Mouse (Mus musculus): ENCODE measurements around the gene Zbed5.
"Not testable (repeated sequence)": the region's sequence is repeated elsewhere in the genome, so short reads cannot be mapped to it uniquely, and the experiment has no call there.

The Zbed5 gene

GRCm38 (mm10) chr5:129908242-129908965 lies 12.9 kb downstream of the Zbed5 start, which contains the start of gene Nupr1l:
TSS of gene Nupr1l (plus strand) at chr5:129908540.
- peak; percentile 97 for ATAC-seq (ENCODE audit: low TSS enrichment)

DNA sequence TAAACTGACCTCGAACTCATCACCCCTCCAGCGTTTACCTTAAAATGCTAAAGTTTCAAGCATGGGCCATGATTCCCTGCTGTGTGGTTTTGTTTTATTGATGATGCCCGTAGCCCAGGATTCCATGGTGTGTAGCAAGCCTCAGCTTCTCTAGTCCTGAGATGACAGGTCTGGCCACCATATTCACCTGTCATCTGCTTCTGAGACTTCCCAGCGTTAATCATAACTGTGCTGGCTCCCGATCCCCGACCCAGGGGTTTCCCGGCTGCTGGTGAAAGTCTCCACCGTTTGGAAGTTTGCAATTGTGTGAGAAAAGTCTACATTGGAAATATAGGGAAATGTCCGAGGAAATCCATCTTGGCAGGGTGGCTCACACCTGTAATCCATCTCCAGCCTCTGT lies 13.6 kb downstream of the Zbed5 start:
- ATAC-seq (ENCODE audit: low TSS enrichment) = no peak

GRCm38 (mm10) chr5:129909591-129909990 lies 14.1 kb downstream of the Zbed5 start:
- no peak for ATAC-seq (ENCODE audit: low TSS enrichment)

DNA sequence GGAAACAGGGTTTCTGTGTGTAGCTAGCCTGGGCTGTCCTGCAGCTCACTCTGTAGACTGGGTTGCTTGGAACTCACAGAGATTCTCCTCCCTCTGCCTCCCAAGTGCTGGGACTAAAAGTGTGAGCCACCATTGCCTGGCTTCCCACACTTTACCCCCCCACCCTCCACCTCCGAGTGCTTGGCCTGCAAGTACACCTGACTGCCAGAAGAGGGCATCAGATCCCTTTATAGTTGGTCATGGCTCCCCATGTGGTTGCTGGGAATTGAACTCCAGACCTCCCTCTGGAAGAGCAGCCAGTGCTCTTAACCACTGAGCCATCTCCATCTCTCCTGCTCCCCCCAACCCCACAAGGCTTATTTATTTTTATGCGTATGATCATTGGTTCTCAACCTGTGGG lies 18.5 kb downstream of the Zbed5 start:
- no peak; the same call in 1 of the 2 replicates for ATAC-seq (ENCODE audit: low TSS enrichment)

GRCm38 (mm10) chr5:129915491-129915890 lies 20.0 kb downstream of the Zbed5 start:
- ATAC-seq (ENCODE audit: low TSS enrichment) = not testable (repeated sequence)

DNA sequence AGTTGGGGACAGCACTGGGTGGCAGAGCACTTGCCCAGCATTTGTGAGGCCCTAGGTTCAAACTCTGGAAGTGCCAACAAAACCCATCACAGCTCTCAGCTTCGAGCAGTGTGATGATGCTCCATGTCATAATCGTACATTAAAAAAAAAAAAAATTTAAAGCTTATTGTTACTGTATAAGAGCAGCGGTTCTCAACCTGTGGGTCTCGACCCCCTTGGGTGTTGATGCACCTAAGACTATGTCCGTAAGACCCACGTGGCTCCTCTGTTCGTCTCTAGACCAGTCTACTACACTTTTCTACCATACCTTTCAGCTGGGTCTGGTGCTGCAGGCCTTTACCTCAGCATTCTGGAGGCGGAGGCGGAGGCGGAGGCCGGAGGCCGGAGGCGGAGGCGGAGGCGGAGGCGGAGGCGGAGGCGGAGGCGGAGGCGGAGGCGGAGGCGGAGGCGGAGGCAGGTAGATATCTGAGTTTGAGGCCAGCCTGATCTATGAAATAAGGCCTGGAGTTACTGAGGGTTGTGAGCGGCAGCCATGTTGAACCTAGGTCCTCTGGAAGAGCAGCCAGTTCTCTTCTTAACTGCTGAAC lies 22.6 kb downstream of the Zbed5 start:
- no peak for ATAC-seq (ENCODE audit: low TSS enrichment)

DNA sequence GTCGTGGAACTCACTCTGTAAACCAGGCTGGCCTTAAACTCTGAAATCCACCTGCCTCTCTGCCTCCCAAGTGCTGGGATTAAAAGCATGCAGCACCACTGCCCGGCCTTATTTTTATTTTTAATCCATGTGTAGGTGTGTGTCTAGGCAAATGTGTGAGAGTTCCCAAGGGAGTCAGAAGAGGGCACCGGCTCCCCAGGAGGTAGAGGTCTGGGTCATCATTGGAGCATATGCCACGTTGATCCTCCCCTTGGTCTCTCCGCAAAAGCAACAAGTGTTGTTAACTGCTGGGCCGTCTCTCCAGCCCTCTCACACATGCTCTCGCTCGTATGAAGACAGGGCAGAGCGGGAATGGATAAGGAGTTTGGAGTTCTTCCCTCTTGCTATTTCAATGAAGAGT lies 23.2 kb downstream of the Zbed5 start:
- ATAC-seq (ENCODE audit: low TSS enrichment) = no peak

- ATAC-seq (ENCODE audit: low TSS enrichment) = no peak
These were observed 23.8 kb downstream of the Zbed5 start for GRCm38 (mm10) chr5:129919320-129919719.

GRCm38 (mm10) chr5:129921972-129922371 lies 26.4 kb downstream of the Zbed5 start:
- no peak for ATAC-seq (ENCODE audit: low TSS enrichment)

GRCm38 (mm10) chr5:129924820-129925452 lies 29.4 kb downstream of the Zbed5 start:
- ATAC-seq (ENCODE audit: low TSS enrichment) = no peak

DNA sequence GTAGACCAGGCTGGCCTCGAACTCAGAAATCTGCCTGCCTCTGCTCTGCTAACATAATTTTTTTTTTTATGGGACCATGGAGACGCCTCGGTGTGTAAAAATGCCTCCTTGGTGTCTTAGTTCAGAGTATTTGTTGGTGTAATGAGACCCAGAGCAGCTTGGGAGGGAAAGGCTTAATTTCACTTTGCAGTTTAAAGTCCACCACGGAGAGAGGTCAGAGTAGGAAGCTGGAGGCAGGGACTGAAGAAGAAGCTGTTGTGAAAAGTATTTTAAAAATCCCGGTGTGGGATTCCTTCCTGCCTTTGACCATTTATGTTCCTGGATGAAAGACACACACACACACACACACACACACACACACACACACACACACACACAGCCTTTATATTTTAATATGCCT lies 30.4 kb downstream of the Zbed5 start:
- ATAC-seq (ENCODE audit: low TSS enrichment) = no peak

DNA sequence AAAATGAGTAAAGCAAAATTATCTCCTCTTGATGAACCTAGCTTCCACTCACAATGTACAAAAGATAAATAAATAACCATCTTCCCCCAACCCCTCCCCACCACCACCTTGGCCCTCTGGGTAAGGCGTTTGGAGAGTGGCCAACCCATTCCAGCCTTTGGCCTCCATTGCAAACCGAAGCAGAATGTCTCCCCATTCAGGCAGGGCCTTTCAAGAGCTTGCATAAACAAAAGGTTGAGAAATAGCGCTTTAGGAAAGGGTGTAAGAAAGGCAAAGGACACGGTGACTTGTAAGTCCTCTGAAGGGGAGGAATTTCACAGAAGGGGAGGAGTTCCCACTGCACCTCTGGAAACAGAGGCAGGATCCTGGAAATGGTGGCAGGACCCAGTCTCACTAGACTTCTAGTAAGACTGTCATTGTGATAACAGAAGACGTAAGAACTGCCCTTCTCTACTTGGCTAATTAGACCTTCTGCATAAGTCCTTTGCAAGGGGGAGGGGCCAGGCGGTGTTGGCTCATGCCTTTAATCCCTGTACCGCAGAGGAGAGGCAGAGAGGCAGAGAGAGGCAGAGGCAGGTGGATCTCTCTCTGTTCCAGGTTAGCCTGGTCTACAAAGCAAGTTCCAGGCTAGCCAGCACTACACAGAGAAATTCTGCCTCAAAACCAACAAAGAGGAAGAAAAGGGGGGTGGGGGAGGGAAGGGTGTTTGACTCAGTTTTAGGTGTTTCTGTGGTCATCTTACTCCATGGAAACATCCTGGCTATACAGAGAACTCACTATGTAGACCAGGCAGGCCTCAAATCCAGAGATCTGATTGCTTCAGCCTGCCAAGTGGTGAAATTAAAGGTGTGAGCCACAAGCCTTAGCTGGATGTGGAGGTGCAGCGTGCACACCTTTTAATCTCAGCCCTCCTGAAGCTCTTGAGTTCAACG lies 34.7 kb downstream of the Zbed5 start:
- no peak for ATAC-seq (ENCODE audit: low TSS enrichment)

DNA sequence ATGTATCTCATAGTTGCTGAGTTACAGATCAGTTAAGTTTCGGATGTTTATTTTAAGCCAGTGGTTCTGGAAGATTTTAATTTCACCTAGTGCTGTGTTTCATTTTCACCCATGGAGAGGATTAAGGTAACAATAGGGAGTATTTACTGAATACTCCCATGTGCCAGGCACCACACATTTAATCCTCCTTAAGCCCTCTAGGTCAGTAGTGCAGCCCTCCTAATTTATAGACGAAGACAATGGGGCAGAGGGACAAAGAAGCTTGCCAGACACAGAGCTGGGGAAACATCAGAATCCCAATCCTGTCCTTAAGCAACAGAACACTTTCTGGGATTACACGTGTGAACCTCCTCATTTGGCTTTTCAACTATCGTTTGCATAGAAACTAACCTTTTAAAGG lies 41.4 kb downstream of the Zbed5 start:
- ATAC-seq (ENCODE audit: low TSS enrichment) = no peak

- ATAC-seq (ENCODE audit: low TSS enrichment) = no peak
These were observed 44.8 kb downstream of the Zbed5 start for GRCm38 (mm10) chr5:129940281-129940680.

DNA sequence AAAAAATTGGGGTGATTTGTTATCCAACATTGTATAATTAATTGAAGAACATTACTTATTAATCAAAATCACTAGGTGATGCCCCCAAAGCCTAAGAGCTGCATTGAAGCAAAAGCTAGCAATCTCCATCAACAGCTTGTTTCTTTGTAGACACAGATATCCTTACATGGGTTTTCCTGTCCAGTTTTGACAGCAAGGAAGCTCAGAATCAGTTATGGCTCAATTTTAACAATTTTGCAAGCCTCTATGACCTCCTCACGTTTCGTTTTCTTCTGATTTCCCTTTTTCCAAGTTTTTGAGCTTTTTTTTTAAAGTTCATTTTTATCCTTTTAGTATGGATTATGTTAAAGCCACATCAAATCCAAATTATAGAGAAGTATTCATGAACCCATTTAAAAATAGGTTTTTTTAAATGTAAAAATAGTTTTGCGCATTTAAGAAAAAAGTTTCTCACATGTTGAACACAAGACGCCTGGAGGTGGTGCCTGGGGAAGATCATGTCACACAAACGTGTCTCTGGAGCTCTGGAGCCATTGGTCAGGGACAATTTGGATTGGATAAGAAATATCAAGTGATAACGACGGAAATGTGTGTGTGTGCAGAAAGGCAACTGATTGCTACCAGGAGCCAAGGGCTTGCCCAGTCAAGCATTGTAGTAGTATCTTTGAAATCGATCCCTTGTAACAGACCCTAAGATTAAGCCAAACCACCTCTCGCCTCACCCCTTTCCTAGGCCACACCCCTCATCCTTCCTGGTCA lies 45.4 kb downstream of the Zbed5 start:
- ATAC-seq (ENCODE audit: low TSS enrichment) = peak; percentile 61

GRCm38 (mm10) chr5:129941495-129942045 lies 46.0 kb downstream of the Zbed5 start, which contains the start of gene Vkorc1l1:
TSS of gene Vkorc1l1 (plus strand) at chr5:129941970.
- peak; percentile 91 for ATAC-seq (ENCODE audit: low TSS enrichment)

DNA sequence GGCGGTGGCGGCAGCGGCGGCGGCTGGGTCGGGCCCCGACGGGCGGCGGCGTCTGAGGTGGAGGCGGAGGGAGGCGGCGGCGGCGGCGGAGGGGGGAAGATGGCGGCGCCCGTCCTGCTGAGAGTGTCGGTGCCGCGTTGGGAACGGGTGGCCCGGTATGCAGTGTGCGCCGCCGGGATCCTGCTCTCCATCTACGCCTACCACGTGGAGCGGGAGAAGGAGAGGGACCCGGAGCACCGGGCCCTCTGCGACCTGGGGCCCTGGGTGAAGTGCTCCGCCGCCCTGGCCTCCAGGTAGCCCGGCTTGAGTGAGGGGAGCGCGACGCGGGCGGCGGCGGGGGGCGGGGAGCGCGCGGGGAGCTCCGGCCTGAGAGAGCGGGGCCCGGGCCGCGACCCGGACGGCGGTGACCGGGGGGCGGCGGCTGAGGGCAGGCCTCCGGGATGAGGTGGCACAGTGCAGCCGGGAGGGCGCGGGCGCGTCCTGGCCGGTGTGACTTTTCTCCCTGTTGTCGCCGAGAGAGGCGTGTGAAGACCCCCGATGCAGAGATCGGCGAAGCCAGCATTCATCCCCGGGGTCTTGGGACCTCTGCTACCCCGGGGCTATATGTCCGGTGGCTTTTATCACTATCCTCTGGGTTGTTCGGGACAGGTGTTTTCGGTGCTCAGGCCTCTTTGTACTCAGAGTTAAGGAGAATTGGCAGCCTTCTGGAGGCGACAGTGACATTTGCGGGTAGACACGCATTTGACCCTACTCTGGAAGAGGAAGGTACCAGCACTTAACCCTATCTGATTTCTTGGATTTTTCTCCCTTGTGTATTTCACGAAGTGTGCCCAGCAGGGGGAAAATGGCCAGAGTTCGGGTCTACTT lies 46.8 kb downstream of the Zbed5 start:
- peak; percentile 5; the same call in 1 of the 2 replicates for ATAC-seq (ENCODE audit: low TSS enrichment)

- ATAC-seq (ENCODE audit: low TSS enrichment) = no peak
These were observed 47.9 kb downstream of the Zbed5 start for GRCm38 (mm10) chr5:129943402-129943801.

GRCm38 (mm10) chr5:129947528-129948033 lies 52.1 kb downstream of the Zbed5 start:
- ATAC-seq (ENCODE audit: low TSS enrichment) = no peak

GRCm38 (mm10) chr5:129952143-129952542 lies 56.6 kb downstream of the Zbed5 start:
- no peak for ATAC-seq (ENCODE audit: low TSS enrichment)
